Mouse (Mus musculus) induced T-regulatory cell, adult 2 months (primary cell): Measurements from ENCODE around the gene Mgat2.
"Not testable (repeated sequence)": the region's sequence is repeated elsewhere in the genome, so short reads cannot be mapped to it uniquely, and the experiment has no call there.

ENCODE experiments used
- DNase-seq: peaks from one replicate; pipeline ENCODE4 v3.0.0-alpha.2; 2012; ENCODE audit warnings: low read depth

The Mgat2 gene

GRCm38 (mm10) chr12:69183583-69184308 is at the start of gene Mgat2, which contains the start of gene Rpl36al:
TSS of gene Mgat2 (plus strand) at chr12:69184157.
TSS of gene Rpl36al (minus strand) at chr12:69184083.
- DNase-seq: peak; percentile 99

DNA sequence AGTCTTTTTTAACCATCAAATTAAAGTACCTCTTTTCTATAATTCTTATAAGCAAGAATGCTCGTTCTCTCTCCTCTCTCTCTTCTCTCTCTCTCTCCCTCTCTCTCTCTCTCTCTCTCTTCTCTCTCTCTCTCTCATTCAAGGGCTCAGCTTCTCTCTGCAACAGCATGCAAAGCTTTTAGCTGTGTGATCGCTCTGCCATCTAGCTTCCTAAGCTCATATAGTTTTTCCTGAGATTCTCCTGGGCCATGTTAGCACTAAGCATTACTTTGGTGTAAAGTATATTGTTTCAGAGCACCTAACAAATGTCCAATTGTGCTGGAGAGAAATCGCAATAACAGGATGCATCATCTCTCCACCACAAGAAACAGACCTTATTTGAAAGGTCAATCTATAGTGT is 44.8 kb upstream of the Mgat2 start:
- no peak for DNase-seq

- no peak for DNase-seq
These were observed 44.1 kb upstream of the Mgat2 start for GRCm38 (mm10) chr12:69139841-69140240.

DNA sequence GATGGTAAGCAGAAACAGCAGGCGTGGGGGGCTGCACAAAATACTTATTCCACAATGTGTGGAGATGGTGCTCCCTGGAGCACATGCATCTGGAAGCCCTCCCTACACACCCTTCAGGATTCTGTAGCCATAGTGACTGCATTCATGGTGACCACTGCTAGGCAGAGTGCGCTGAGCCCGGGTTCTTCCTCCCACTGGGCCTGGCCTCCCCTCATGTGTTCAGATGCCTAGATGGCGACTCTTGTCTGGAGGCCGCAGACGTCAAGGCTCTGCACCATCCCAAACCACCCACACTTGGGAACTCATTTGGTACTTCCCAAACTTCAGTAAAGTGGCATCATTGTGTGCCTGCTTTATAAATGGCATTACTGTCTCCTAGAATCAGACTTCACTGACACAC is 40.5 kb upstream of the Mgat2 start:
- no peak for DNase-seq

- no peak for DNase-seq
These were observed 36.7 kb upstream of the Mgat2 start for GRCm38 (mm10) chr12:69147166-69147735.

DNA sequence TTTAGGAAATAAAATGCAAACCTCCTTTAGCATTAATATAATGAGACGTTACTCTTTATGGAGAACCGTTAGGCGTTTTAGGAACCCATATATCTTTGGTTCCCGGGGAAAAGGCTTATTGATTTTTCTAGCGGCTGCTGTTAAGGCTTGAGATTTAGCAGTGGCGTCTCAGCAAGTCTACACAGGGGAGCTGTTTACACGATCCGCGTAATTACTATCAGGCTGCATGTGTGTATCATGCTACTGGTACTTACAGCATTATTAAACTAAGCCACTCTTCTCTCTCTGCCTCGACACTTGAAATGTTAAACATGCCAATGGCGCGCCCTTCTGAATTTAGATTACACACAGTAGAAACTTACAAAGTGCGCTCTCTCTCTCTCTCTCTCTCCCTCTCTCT is 33.9 kb upstream of the Mgat2 start:
- no peak for DNase-seq

DNA sequence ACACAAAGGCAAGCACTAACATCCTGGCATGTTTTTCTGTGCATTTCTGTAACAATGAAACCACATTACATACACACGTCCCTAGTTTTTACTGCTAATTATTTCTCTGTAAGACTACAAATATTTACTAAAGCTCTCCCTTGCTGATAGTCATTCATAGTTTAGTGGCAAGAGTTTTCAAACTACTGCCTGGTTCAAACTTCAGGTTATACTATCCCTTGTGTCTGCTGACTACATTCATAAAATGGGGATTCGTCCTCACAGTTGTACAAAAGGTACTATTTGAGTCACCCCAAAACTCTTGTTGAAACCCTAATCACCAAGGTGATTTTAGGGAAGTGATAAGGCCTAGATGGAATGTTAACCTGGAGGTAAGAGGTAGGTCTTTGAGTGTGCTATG is 28.0 kb upstream of the Mgat2 start:
- DNase-seq: no peak

GRCm38 (mm10) chr12:69156436-69156835 is 27.5 kb upstream of the Mgat2 start:
- DNase-seq: no peak

- no peak for DNase-seq
These were observed 26.9 kb upstream of the Mgat2 start for GRCm38 (mm10) chr12:69157107-69157506.

- DNase-seq: no peak
These were observed 25.6 kb upstream of the Mgat2 start for GRCm38 (mm10) chr12:69158366-69158764.

GRCm38 (mm10) chr12:69158765-69159577 is 25.0 kb upstream of the Mgat2 start, which contains the start of gene Rps29:
TSS of gene Rps29 (minus strand) at chr12:69159186.
- DNase-seq: peak; percentile 100

DNA sequence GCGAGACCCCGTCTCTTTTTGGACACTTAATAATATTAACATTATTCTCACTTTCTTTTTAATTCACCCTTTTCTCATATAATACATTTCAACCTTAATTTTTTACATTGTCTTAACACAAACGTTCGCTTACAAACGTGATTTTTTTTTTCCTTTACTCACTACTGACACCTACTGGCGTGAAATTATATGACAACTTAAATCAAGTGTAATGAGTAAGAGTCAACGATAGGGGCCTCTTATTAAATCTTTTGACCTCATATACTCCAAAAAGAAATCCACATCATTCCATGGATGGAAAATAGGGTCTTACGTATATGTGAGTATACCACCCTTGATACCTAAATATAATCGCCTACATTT is 24.4 kb upstream of the Mgat2 start:
- peak; percentile 98 for DNase-seq

DNA sequence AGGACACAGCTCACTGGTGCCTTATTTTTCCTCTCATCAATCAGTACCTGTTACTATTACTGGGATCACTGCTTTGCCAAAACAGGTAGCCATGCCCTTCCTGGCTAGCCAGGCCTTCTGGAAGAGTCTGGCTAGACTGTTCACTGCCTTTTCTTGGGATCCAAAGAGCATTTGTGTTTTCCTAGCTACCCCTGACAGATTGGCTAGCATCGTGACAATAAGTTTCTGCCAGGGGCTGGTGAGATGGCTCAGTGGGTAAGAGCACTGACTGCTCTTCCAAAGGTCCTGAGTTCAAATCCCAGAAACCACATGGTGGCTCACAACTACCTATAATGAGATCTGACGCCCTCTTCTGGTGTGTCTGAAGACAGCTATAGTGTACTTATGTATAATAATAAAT is 23.3 kb upstream of the Mgat2 start:
- not testable (repeated sequence) for DNase-seq

- DNase-seq: not testable (repeated sequence)
These were observed 20.4 kb upstream of the Mgat2 start for GRCm38 (mm10) chr12:69163586-69163985.

GRCm38 (mm10) chr12:69164904-69165303 is 19.1 kb upstream of the Mgat2 start:
- DNase-seq: peak; percentile 64

- DNase-seq: not testable (repeated sequence)
These were observed 16.9 kb upstream of the Mgat2 start for GRCm38 (mm10) chr12:69166861-69167581.

DNA sequence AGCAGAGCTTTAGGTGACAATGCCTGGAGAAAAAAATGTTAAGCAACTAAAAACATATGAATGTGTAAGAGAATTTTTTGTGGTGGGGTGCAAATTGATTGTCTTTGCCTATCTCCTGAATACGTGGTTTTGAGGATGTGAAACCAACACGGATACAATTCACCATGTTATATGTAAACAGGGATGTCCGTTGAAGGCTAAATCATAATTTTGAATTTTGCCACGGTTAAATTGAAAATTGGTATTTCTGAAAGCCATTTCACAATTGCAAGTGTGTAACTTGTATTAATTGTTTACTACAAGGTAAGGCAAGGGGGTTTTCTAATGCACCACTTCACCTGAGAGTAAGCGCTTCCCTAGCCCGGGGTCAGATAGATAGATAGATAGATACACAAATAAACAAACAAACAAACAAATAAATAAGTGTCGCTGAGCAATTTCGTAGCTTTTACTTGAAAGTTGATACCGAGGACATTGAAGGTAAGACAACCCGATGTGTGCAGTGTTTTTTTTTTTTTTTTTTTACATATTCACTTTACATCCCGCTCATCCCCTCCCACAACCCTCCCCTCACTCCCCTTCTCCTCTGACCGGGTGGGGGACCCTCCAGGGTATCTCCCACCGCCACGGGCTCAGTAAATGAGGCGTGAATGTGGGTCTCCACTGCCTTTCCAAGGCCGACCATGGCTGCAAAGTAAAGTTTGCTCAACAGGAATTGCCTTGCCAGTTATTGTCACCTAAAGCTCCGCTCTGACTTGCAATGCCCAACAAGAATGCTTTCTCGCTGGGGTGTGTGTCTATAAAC is 16.1 kb upstream of the Mgat2 start:
- no peak for DNase-seq

DNA sequence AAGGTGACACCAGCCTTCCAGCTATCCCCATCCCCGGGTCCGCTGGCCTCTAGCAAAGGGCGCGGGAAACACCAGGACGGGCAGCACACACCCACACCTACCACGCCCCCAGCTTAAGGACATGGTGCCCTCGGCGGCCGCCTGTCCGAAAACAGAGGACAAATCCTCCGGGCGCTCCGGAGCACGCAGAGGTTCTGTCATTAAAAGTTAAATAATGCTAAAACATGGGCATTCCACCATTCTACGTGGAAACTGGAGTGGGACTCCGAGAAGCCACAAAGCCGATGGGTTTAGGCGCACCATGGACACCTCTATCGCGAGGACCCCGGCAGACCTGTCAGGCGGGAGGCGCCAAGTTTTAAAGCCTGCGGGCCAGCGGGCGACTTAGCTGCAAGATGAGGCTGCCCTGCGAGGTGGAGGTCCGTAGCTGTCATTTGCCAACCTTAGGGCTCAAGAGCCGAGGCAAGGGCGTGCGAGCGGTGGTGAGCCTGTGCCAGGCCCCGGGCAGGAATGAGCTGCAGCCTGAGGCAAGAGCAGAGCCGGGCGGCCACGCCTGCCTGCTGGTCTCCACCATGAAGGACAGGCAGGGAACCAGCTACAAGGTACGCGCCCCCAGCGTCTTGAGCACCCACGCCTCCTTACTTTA is 15.4 kb upstream of the Mgat2 start, which contains the start of gene Lrr1:
Lrr1 (plus strand) TSS at position 354 of the 646 bp plus-strand sequence.
- peak; percentile 93 for DNase-seq

DNA sequence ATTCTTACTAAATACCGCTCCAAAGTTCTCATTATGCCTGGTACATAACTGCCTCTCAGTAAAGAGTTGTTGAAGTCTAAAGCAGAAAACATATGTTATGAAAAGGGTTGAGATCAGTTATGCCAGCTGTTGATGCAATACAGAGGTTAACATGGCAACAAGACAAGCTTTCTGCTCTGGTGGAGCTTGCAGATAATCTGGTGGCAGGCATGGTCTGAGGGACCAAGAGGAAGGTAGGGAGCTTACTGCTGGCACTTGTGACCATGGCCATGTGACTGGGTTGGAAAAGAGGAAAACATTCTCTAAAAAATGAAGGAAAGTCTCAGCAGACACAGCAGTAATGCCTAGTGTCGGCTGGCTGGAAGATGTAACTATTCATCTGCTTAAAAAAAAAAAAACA is 12.7 kb upstream of the Mgat2 start:
- DNase-seq: no peak

DNA sequence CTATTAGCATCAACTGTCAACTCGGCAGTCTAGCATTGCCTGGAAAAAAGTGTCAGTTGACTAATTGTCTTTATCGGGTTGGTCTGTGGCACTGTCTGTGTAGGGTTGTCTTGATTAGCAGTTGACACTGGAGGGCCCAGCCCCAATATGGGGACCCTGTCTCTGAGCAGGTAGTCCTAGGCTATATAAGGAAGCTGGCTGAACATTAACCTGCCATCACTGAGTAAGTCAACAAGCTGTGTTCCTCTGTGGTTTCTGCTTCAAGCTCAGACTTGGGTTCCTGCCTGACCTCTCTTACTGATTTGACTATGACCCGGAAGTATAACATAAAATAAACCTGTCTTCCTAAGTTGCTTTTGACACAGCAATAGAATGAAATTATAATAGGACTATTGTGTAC is 8.0 kb upstream of the Mgat2 start:
- no peak for DNase-seq

DNA sequence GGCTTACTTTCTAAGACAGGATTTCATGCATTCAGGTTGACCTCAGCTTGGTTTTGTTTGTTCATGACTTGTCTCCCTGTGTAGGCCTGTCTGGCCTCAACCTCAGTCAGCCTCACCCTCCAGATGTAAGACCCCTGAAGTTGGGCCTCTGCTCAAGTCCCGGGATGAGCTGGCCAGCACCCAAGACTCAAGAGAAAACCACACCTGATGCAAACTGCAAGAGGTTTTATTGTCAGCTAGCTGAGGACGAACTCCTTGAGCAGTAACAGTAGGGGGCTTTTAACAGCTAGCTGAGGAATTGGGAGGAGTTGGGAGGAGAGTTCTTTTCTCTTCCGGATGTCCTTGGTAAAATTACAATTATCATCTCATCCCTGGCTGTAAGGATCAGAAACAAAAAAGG is 6.4 kb upstream of the Mgat2 start:
- no peak for DNase-seq
